Mouse (Mus musculus) ES-Bruce4 (cell line): ENCODE data around the gene Wdr24.

Experiments used
- CTCF ChIP-seq: IDR thresholded peaks from one replicate; pipeline ENCODE4 v1.8.1; 2011; ENCODE audit warnings: low read depth, low read length
- EP300 ChIP-seq: IDR thresholded peaks from 2 replicates; pipeline ENCODE4 v1.6.1; 2011; ENCODE audit warnings: low read depth, low read length; ENCODE audit not compliant: insufficient read depth
- POLR2A ChIP-seq: IDR thresholded peaks from one replicate; pipeline ENCODE4 v1.8.1; 2011; ENCODE audit warnings: low read length; ENCODE audit not compliant: insufficient read depth

- no peak for TF ChIP-seq EP300
- TF ChIP-seq CTCF = no peak
- no peak for TF ChIP-seq POLR2A
These were observed 31.4 kb upstream of the Wdr24 start for GRCm38 (mm10) chr17:25791843-25792527.
